Mouse (Mus musculus) stomach, postnatal 0 days (tissue): ENCODE data around the gene Rcan2. TPM values are rescaled to one million over a fixed set of nuclear protein-coding genes. Genes with fewer than 3 reads are reported as not detected.

Experiments used
- ATAC-seq: fragments of 200-750 bp; cut with Nextera tagmentation; 2 replicates; pipeline ENCODE4 v1.8.0; 2017; ENCODE audit not compliant: low FRiP score, low TSS enrichment
- DNase-seq: peaks from one replicate; pipeline ENCODE4 v3.0.0-alpha.2; 2016; ENCODE audit warnings: low spot score
- H3K27ac ChIP-seq: fragments of 300-500 bp; sonication (generic); replicated peaks from 2 replicates; pipeline ENCODE4 v1.5.1; 2014; ENCODE audit warnings: mild to moderate bottlenecking, control low read depth
- H3K27me3 ChIP-seq: fragments of 300-500 bp; sonication (generic); 2 replicates; pipeline ENCODE4 v1.6.1; 2014; ENCODE audit warnings: low read length; ENCODE audit not compliant: control insufficient read depth, insufficient read depth
- H3K36me3 ChIP-seq: fragments of 300-500 bp; sonication (generic); 2 replicates; pipeline ENCODE4 v1.6.1; 2014; ENCODE audit warnings: low read length, mixed read lengths; ENCODE audit not compliant: control insufficient read depth, insufficient read depth
- H3K4me1 ChIP-seq: fragments of 300-500 bp; sonication (generic); replicated peaks from 2 replicates; pipeline ENCODE4 v1.6.1; 2014; ENCODE audit warnings: antibody characterized with exemption; ENCODE audit not compliant: control insufficient read depth, insufficient read depth
- H3K4me2 ChIP-seq: fragments of 300-500 bp; sonication (generic); replicated peaks from 2 replicates; pipeline ENCODE4 v1.6.1; 2014; ENCODE audit warnings: low read depth, mild to moderate bottlenecking, control low read depth, moderate library complexity
- H3K4me3 ChIP-seq: fragments of 300-500 bp; sonication (generic); 2 replicates; pipeline ENCODE4 v1.5.1; 2014; ENCODE audit warnings: low read depth, low read length, control low read depth
- H3K9ac ChIP-seq: fragments of 300-500 bp; sonication (generic); 2 replicates; pipeline ENCODE4 v1.6.1; 2014; ENCODE audit warnings: mild to moderate bottlenecking, low read length, control low read depth, mixed read lengths
- H3K9me3 ChIP-seq: fragments of 300-500 bp; sonication (generic); 2 replicates; pipeline ENCODE4 v1.6.1; 2016; ENCODE audit warnings: low read length; ENCODE audit not compliant: control insufficient read depth
- CTCF ChIP-seq: IDR thresholded peaks from 2 replicates; pipeline ENCODE4 v1.5.1; 2016; ENCODE audit warnings: antibody characterized with exemption, low read depth, mild to moderate bottlenecking, moderate library complexity
- EP300 ChIP-seq: optimal IDR thresholded peaks from 2 replicates; pipeline ENCODE3; 2016; ENCODE audit warnings: antibody characterized with exemption
- WGBS: fragments of 180-500 bp; shearing (Covaris S2); extraction: QIAGEN DNeasy Blood & Tissue Kit; methylation state at CpG from one replicate; pipeline ENCODE4 v1.1.7; 2014; 5-methylcytosine and 5-hydroxymethylcytosine counted together
- polyA plus RNA-seq: library from polyadenylated mRNA; unstranded; fragments of >200 nt; fragmentation: Nextera tagmentation; extraction: Ambion mirVana; gene quantifications from 2 replicates; pipeline ENCODE4 v1.2.1, GENCODE M21; 2015

The Rcan2 gene
- polyA plus RNA-seq, 1 experiment from 2014 or later: 11.0 TPM

GRCm38 (mm10) chr17:43997514-43997913 lies 196.4 kb downstream of the Rcan2 start:
- no peak for DNase-seq
- no peaks in the 10 kb centered on the region for H3K9me3 ChIP-seq
- no peak overlapping the region for H3K9ac ChIP-seq
- no peaks in the 10 kb centered on the region for H3K4me1 ChIP-seq
- WGBS: 92% methylated on average over 7 of the region's 7 CpGs
- no peak overlapping the region for H3K4me2 ChIP-seq
- H3K36me3 ChIP-seq: no peaks in the 10 kb centered on the region
- no peak for TF ChIP-seq CTCF
- no peak for TF ChIP-seq EP300
- no peak overlapping the region for H3K4me3 ChIP-seq
- no peak overlapping the region for H3K27ac ChIP-seq
- H3K27me3 ChIP-seq: no peaks in the 10 kb centered on the region
- ATAC-seq: no peak

GRCm38 (mm10) chr17:43998095-43998494 lies 196.9 kb downstream of the Rcan2 start:
- Histone ChIP-seq H3K4me3 (no peak overlapping the region), H3K9me3 (no peaks in the 10 kb centered on the region), H3K4me2 (no peak overlapping the region), H3K4me1 (no peaks in the 10 kb centered on the region), H3K27me3 (no peaks in the 10 kb centered on the region), H3K9ac (no peak overlapping the region), H3K36me3 (no peaks in the 10 kb centered on the region), H3K27ac (no peak overlapping the region)
- DNase-seq (no peak), ATAC-seq (no peak)
- WGBS: 93% methylated on average over 6 of the region's 6 CpGs
- TF ChIP-seq CTCF (no peak), EP300 (no peak)

GRCm38 (mm10) chr17:44004401-44004800 lies 203.2 kb downstream of the Rcan2 start:
- no peaks in the 10 kb centered on the region for H3K9me3 ChIP-seq
- H3K27me3 ChIP-seq: no peaks in the 10 kb centered on the region
- no peak overlapping the region for H3K27ac ChIP-seq
- no peak overlapping the region for H3K4me2 ChIP-seq
- no peak overlapping the region for H3K9ac ChIP-seq
- no peaks in the 10 kb centered on the region for H3K4me1 ChIP-seq
- DNase-seq: no peak
- H3K4me3 ChIP-seq: no peak overlapping the region
- WGBS: 89% methylated on average over 2 of the region's 2 CpGs
- no peaks in the 10 kb centered on the region for H3K36me3 ChIP-seq
- TF ChIP-seq CTCF: no peak
- TF ChIP-seq EP300: no peak
- no peak for ATAC-seq

GRCm38 (mm10) chr17:44007411-44007810 lies 206.3 kb downstream of the Rcan2 start:
- Histone ChIP-seq H3K36me3 (no peaks in the 10 kb centered on the region), H3K4me1 (no peaks in the 10 kb centered on the region), H3K4me3 (no peak overlapping the region), H3K27me3 (no peaks in the 10 kb centered on the region), H3K4me2 (no peak overlapping the region), H3K27ac (no peak overlapping the region), H3K9me3 (no peaks in the 10 kb centered on the region), H3K9ac (no peak overlapping the region)
- ATAC-seq: no peak
- no peak for DNase-seq
- 89% methylated on average over 2 of the region's 2 CpGs for WGBS
- TF ChIP-seq CTCF: no peak
- TF ChIP-seq EP300: no peak

- no peaks in the 10 kb centered on the region for H3K27me3 ChIP-seq
- no peak overlapping the region for H3K27ac ChIP-seq
- DNase-seq: no peak
- H3K36me3 ChIP-seq: no peaks in the 10 kb centered on the region
- no peak overlapping the region for H3K4me3 ChIP-seq
- ATAC-seq: no peak
- no peak for TF ChIP-seq CTCF
- no peak for TF ChIP-seq EP300
- no peaks in the 10 kb centered on the region for H3K4me1 ChIP-seq
- 46% methylated on average over 4 of the region's 4 CpGs for WGBS
- H3K9ac ChIP-seq: no peak overlapping the region
- H3K9me3 ChIP-seq: no peaks in the 10 kb centered on the region
- no peak overlapping the region for H3K4me2 ChIP-seq
Measured at GRCm38 (mm10) chr17:44011917-44012316, 210.8 kb downstream of the Rcan2 start.

- WGBS: 73% methylated on average over 4 of the region's 4 CpGs
Measured at GRCm38 (mm10) chr17:44013756-44014510, 212.8 kb downstream of the Rcan2 start.

More at GRCm38 (mm10) chr17:44013756-44014510, 212.8 kb downstream of the Rcan2 start:
- H3K4me2 ChIP-seq: no peak overlapping the region
- no peaks in the 10 kb centered on the region for H3K9me3 ChIP-seq
- ATAC-seq (no peak), DNase-seq (no peak)
- no peaks in the 10 kb centered on the region for H3K27me3 ChIP-seq
- TF ChIP-seq EP300 (no peak), CTCF (no peak)
- no peak overlapping the region for H3K4me3 ChIP-seq
- no peaks in the 10 kb centered on the region for H3K4me1 ChIP-seq
- H3K27ac ChIP-seq: no peak overlapping the region
- H3K36me3 ChIP-seq: no peaks in the 10 kb centered on the region
- H3K9ac ChIP-seq: no peak overlapping the region
